ENCODE assay signal across 11 mouse cellular contexts in the genomic region with DNA sequence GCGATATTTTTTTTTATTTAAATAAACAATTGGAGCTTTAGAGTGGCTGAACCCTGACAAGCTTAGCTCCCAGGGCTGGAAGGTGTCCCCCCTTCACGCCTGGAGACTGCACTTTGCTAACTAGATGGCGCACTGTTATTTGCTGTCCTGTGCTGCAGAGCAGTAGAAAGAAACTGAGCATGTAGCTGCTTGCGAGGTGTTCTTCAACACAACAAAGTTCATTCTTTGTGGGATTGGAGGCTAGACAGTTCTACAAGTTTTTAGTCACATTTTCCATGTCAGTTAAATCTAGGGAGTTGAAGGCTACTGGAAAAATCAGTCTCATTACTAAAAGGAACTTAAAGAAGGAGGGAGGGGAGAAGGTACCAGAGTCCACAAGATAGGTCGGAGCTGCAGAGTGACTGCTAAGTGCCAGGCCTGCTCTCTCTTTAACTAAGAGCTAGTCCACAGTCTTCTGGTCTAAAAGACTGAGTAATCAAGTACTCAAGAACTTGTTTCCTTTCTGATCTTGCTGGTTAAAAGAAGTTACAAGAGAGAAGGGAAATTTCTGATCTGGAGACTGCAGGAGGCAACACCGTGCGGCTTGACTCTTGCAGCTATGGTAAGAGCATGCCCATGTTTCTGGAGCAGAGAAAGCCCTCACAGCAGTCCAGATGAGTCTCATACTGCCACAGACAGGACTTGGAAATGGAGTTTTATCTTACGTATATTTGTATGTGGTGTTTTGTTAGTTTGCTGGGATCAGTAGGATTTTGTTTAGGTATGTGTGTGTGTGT. TPM values are rescaled to one million over a fixed set of nuclear protein-coding genes. Genes with fewer than 3 reads are reported as not detected.
DNase-seq lines count a peak whose midpoint lies in the region; ATAC-seq and TF ChIP-seq lines count a peak whose summit lies in the region.
"Had no signal": no experiment of that assay in that cellular context is flagged by ENCODE, and none has a peak within 500 bp of the region (broad histone marks: within the 10 kb centered on the region; RNA-seq: fewer than 3 reads in every experiment).

No protein-coding gene starts in this region.

- no peaks in the 10 kb centered on the region for H3K36me3 ChIP-seq in embryonic facial prominence, embryonic 10.5 days (replicated peaks)
- no peaks in the 10 kb centered on the region for H3K36me3 ChIP-seq in forebrain, postnatal 0 days (ENCODE audit: insufficient read depth)
- no peaks in the 10 kb centered on the region for H3K36me3 ChIP-seq in limb, embryonic 14.5 days (ENCODE audit: control insufficient read depth, insufficient read depth, low read length)
- H3K36me3 ChIP-seq: G1E had no signal

- no peak overlapping the region for H3K4me2 ChIP-seq in forebrain, postnatal 0 days (ENCODE audit: low read depth)
- H3K4me2 ChIP-seq in limb, embryonic 14.5 days (replicated peaks; ENCODE audit: low read depth, low read length, severe bottlenecking), result peak overlapping the region; percentile 84

- H3K4me3 ChIP-seq in layer of hippocampus, adult 2 months, result no peak overlapping the region
- peak overlapping the region; percentile 77; the same call in 1 of the 2 replicates for H3K4me3 ChIP-seq in embryonic facial prominence, embryonic 10.5 days
- no peak overlapping the region for H3K4me3 ChIP-seq in forebrain, postnatal 0 days (ENCODE audit: low read depth, low read length)
- peak overlapping the region; percentile 80 for H3K4me3 ChIP-seq in limb, embryonic 14.5 days (replicated peaks; ENCODE audit: low read length)

- ATAC-seq in forebrain, postnatal 0 days, result no peak
- ATAC-seq in limb, embryonic 14.5 days (ENCODE audit: low FRiP score, low read depth), result no peak
- no peak for ATAC-seq in megakaryocyte progenitor cell, adult 5-6 weeks (replicated peaks; ENCODE audit: poor library complexity)

- peaks cover 60% of the 10 kb centered on the region for H3K27me3 ChIP-seq in embryonic facial prominence, embryonic 10.5 days (replicated peaks; ENCODE audit: low read depth, poor library complexity, severe bottlenecking)
- peaks cover 32% of the 10 kb centered on the region for H3K27me3 ChIP-seq in forebrain, postnatal 0 days (ENCODE audit: insufficient read depth, low read length)
- H3K27me3 ChIP-seq in limb, embryonic 14.5 days (ENCODE audit: control insufficient read depth, insufficient read depth, low read length), result peaks cover 12% of the 10 kb centered on the region; the same call in 1 of the 2 replicates

- H3K9ac ChIP-seq in forebrain, postnatal 0 days, result no peak overlapping the region
- H3K9ac ChIP-seq in limb, embryonic 14.5 days (ENCODE audit: low read depth, low read length, severe bottlenecking), result peak overlapping the region; percentile 52

- 36% methylated on average over 8 of the region's 8 CpGs for WGBS in embryonic facial prominence, embryonic 10.5 days
- WGBS in forebrain, postnatal 0 days, result 28% methylated on average over 8 of the region's 8 CpGs
- 32% methylated on average over 8 of the region's 8 CpGs for WGBS in limb, embryonic 14.5 days

- TF ChIP-seq POLR2A in limb, embryonic 14.5 days (IDR thresholded peaks at IDR 0.05; ENCODE audit: borderline replicate concordance, extremely low read depth, insufficient read depth, insufficient read length), result 0 out of 2 replicates have a peak, but pooled peaks have one; percentile 21

- H3K9me3 ChIP-seq in embryonic facial prominence, embryonic 10.5 days, result no peaks in the 10 kb centered on the region
- H3K9me3 ChIP-seq in forebrain, postnatal 0 days (ENCODE audit: low read length), result no peaks in the 10 kb centered on the region
- H3K9me3 ChIP-seq in limb, embryonic 14.5 days (ENCODE audit: control insufficient read depth, low read length), result no peaks in the 10 kb centered on the region

- DNase-seq in layer of hippocampus, adult 2 months (ENCODE audit: low spot score in 2 of 2), result no peak
- no peak for DNase-seq in layer of hippocampus, adult 9-11 months
- no peak for DNase-seq in embryonic facial prominence, embryonic 10.5 days (ENCODE audit: low spot score)
- no peak for DNase-seq in forebrain, postnatal 0 days
- DNase-seq in limb, embryonic 14.5 days (ENCODE audit: low spot score), result peak; percentile 60
- no peak for DNase-seq in layer of hippocampus, postnatal 10 days (ENCODE audit: low spot score in 2 of 2)
- no peak for DNase-seq in thymus, postnatal 14 days
- DNase-seq: lung, adult 2 months; thymus, adult 18-20 months had no signal

- TF ChIP-seq CTCF in layer of hippocampus, adult 2 months (conservative IDR thresholded peaks at IDR 0.05), result peak; percentile 58
- TF ChIP-seq CTCF in forebrain, postnatal 0 days (IDR thresholded peaks at IDR 0.05; ENCODE audit: low read depth), result peak; percentile 55

- peaks cover 72% of the 10 kb centered on the region for H3K4me1 ChIP-seq in embryonic facial prominence, embryonic 10.5 days
- no peaks in the 10 kb centered on the region for H3K4me1 ChIP-seq in forebrain, postnatal 0 days (ENCODE audit: insufficient read depth)
- peaks cover 41% of the 10 kb centered on the region for H3K4me1 ChIP-seq in limb, embryonic 14.5 days (ENCODE audit: control insufficient read depth, insufficient read depth, low read length)

- no peak overlapping the region for H3K27ac ChIP-seq in layer of hippocampus, adult 2 months
- no peak overlapping the region for H3K27ac ChIP-seq in embryonic facial prominence, embryonic 10.5 days (replicated peaks)
- no peak overlapping the region for H3K27ac ChIP-seq in forebrain, postnatal 0 days (ENCODE audit: low read depth, low read length)
- peak overlapping the region; percentile 61; the same call in 1 of the 2 replicates for H3K27ac ChIP-seq in limb, embryonic 14.5 days (replicated peaks; ENCODE audit: low read depth, low read length)

RNA-seq across cellular contexts. Expression of gene Creb5, which starts 3.3 kb away (rescaled TPM):
- 1 to 10 TPM; 5.0 to 5.6 TPM for total RNA-seq in layer of hippocampus, adult 2 months (2021)
- 10.6 and 13.9 TPM in 2 replicates for polyA plus RNA-seq in embryonic facial prominence, embryonic 10.5 days (2016; fragmentation: Nextera tagmentation; extraction: Ambion mirVana)
- 2.3 and 2.4 TPM in 2 replicates for total RNA-seq in forebrain, postnatal 0 days (2014; rRNA removed)
- polyA plus RNA-seq in forebrain, postnatal 0 days (2015; fragmentation: Nextera tagmentation; extraction: Ambion mirVana), result 1.2 and 3.2 TPM in 2 replicates
- polyA plus RNA-seq in limb, embryonic 14.5 days (2012; rRNA removed), result 20.0 and 27.5 TPM in 2 replicates
- polyA plus RNA-seq in limb, embryonic 14.5 days (2014; fragmentation: Nextera tagmentation; extraction: Ambion mirVana), result 46.1 and 61.2 TPM in 2 replicates
- 1 to 10 TPM; 3.0 to 3.6 TPM for total RNA-seq in layer of hippocampus, postnatal 10 days (2021)
- 0.30 and 1.4 TPM in 2 replicates for total RNA-seq in megakaryocyte progenitor cell, adult 5-6 weeks (2015)
- total RNA-seq in megakaryocyte progenitor cell, adult 5-6 weeks (2017), result 1.1 TPM in 1 of 2 replicates, not detected in the other
- polyA plus RNA-seq: G1E had no signal

Comparison
In these comparisons a context has a peak if more than half of its experiments do, and no peak if none do; other contexts are left out.
1. H3K4me3 ChIP-seq: peak in embryonic facial prominence, embryonic 10.5 days (single experiment) and limb, embryonic 14.5 days (single experiment); none in layer of hippocampus, adult 2 months (single experiment) and forebrain, postnatal 0 days (single experiment).